In the genomic region with DNA sequence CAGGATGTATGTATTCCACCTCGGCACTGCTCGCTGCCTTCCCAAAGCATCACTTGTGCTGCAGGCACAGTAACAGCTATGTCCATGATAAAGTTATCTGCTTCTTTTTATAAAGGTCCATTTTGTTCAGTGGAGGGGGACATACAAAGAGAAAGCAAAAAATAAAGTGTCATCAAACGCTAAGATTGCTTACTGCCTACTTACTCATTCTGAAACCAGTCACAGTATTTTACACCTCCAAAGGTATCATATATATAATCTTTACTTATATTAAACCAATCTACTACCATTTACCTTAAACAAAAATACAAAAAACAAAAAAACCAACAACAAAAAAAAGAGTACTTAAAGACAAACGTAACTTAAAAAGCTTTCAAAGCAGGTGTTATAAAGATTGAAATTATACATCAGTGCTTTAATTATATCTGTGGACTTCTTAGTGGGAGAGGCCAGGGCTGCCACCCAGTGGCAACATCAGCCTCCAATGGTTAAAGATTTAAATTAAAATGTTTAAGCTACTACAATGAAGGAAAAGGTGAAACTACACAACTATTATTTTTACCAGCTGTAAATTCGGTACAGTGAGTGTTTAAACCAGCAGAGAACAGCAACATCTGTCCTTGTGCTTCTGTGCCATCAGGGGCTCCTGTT, we compare ENCODE assay signal across 15 mouse cellular contexts. TPM values are rescaled to one million over a fixed set of nuclear protein-coding genes. Genes with fewer than 3 reads are reported as not detected.
DNase-seq lines count a peak whose midpoint lies in the region; ATAC-seq and TF ChIP-seq lines count a peak whose summit lies in the region.
"Had no signal": no experiment of that assay in that cellular context is flagged by ENCODE, and none has a peak within 500 bp of the region (broad histone marks: within the 10 kb centered on the region; RNA-seq: fewer than 3 reads in every experiment).

No protein-coding gene starts in this region.

- no peak overlapping the region for H3K4me2 ChIP-seq in hindbrain, postnatal 0 days (ENCODE audit: low read depth, low read length)
- H3K4me2 ChIP-seq in hindbrain, embryonic 14.5 days (replicated peaks), result no peak overlapping the region
- no peak overlapping the region for H3K4me2 ChIP-seq in midbrain, postnatal 0 days (ENCODE audit: low read depth, low read length, poor library complexity, severe bottlenecking)
- H3K4me2 ChIP-seq in midbrain, embryonic 16.5 days (ENCODE audit: low read length), result no peak overlapping the region
- H3K4me2 ChIP-seq: liver, embryonic 11.5 days had no signal

- H3K9me3 ChIP-seq in hindbrain, postnatal 0 days (ENCODE audit: low read length), result no peaks in the 10 kb centered on the region
- no peaks in the 10 kb centered on the region for H3K9me3 ChIP-seq in hindbrain, embryonic 14.5 days (ENCODE audit: control insufficient read depth, low read length)
- H3K9me3 ChIP-seq in midbrain, postnatal 0 days (ENCODE audit: low read length), result no peaks in the 10 kb centered on the region
- no peaks in the 10 kb centered on the region for H3K9me3 ChIP-seq in midbrain, embryonic 16.5 days (replicated peaks; ENCODE audit: control insufficient read depth, low read length, poor library complexity, severe bottlenecking)
- H3K9me3 ChIP-seq: forebrain, embryonic 10.5 days had no signal

- TF ChIP-seq CTCF in hindbrain, postnatal 0 days (IDR thresholded peaks at IDR 0.05; ENCODE audit: low read depth), result peak; percentile 40; the same call in 1 of the 2 replicates
- TF ChIP-seq CTCF in midbrain, postnatal 0 days (IDR thresholded peaks at IDR 0.05), result peak; percentile 45

- no peak for DNase-seq in hindbrain, postnatal 0 days (ENCODE audit: low spot score)
- no peak for DNase-seq in hindbrain, embryonic 14.5 days (ENCODE audit: low spot score)
- no peak for DNase-seq in midbrain, postnatal 0 days (ENCODE audit: low spot score)
- peak; percentile 65 for DNase-seq in induced T-regulatory cell, adult 2 months (ENCODE audit: low read depth)
- peak; percentile 58 for DNase-seq in thymus, postnatal 4 days
- no peak for DNase-seq in adrenal gland, adult 18-20 months (ENCODE audit: low spot score in 2 of 2)
- DNase-seq: cerebellum, adult 11 months; kidney, postnatal 10 days; layer of hippocampus, adult 9-11 months; left cerebral cortex, postnatal 4 days; spleen, adult 18-20 months had no signal

- no peak overlapping the region for H3K9ac ChIP-seq in hindbrain, postnatal 0 days (replicated peaks; ENCODE audit: low read length)
- no peak overlapping the region for H3K9ac ChIP-seq in hindbrain, embryonic 14.5 days
- H3K9ac ChIP-seq in midbrain, postnatal 0 days (replicated peaks; ENCODE audit: low read length, poor library complexity, severe bottlenecking), result no peak overlapping the region
- H3K9ac ChIP-seq in midbrain, embryonic 16.5 days (ENCODE audit: low read depth, low read length), result no peak overlapping the region

- H3K36me3 ChIP-seq in hindbrain, postnatal 0 days (ENCODE audit: insufficient read depth, low read length), result no peaks in the 10 kb centered on the region
- H3K36me3 ChIP-seq in hindbrain, embryonic 14.5 days (replicated peaks; ENCODE audit: control insufficient read depth, insufficient read depth), result peaks cover 6% of the 10 kb centered on the region; the same call in 1 of the 2 replicates
- H3K36me3 ChIP-seq in midbrain, postnatal 0 days (ENCODE audit: insufficient read depth, low read length), result no peaks in the 10 kb centered on the region
- no peaks in the 10 kb centered on the region for H3K36me3 ChIP-seq in midbrain, embryonic 16.5 days (ENCODE audit: control insufficient read depth, insufficient read depth, low read length)

- WGBS in hindbrain, postnatal 0 days, result 84% methylated on average over 5 of the region's 5 CpGs
- WGBS in hindbrain, embryonic 14.5 days, result 93% methylated on average over 5 of the region's 5 CpGs
- 92% methylated on average over 5 of the region's 5 CpGs for WGBS in midbrain, postnatal 0 days
- 94% methylated on average over 5 of the region's 5 CpGs for WGBS in midbrain, embryonic 16.5 days

- H3K4me3 ChIP-seq in hindbrain, postnatal 0 days (ENCODE audit: low read length), result no peak overlapping the region
- no peak overlapping the region for H3K4me3 ChIP-seq in hindbrain, embryonic 14.5 days (replicated peaks; ENCODE audit: low read length)
- no peak overlapping the region for H3K4me3 ChIP-seq in midbrain, postnatal 0 days (ENCODE audit: low read depth, low read length)
- no peak overlapping the region for H3K4me3 ChIP-seq in midbrain, embryonic 16.5 days (ENCODE audit: low read depth, low read length)
- H3K4me3 ChIP-seq: forebrain, embryonic 10.5 days had no signal

- no peak for ATAC-seq in hindbrain, postnatal 0 days
- ATAC-seq in hindbrain, embryonic 14.5 days (ENCODE audit: low FRiP score), result no peak
- ATAC-seq in midbrain, postnatal 0 days (ENCODE audit: low FRiP score), result no peak
- ATAC-seq in midbrain, embryonic 16.5 days, result no peak
- ATAC-seq in frontal cortex, adult (ENCODE audit: low TSS enrichment), result no peak

- no peaks in the 10 kb centered on the region for H3K27me3 ChIP-seq in hindbrain, postnatal 0 days (ENCODE audit: insufficient read depth, low read length)
- no peaks in the 10 kb centered on the region for H3K27me3 ChIP-seq in hindbrain, embryonic 14.5 days (ENCODE audit: control insufficient read depth, insufficient read depth, low read length)
- no peaks in the 10 kb centered on the region for H3K27me3 ChIP-seq in midbrain, postnatal 0 days (ENCODE audit: insufficient read depth, low read length)
- H3K27me3 ChIP-seq in midbrain, embryonic 16.5 days (ENCODE audit: control insufficient read depth, insufficient read depth, low read depth, low read length), result no peaks in the 10 kb centered on the region

- no peak overlapping the region for H3K27ac ChIP-seq in hindbrain, postnatal 0 days
- H3K27ac ChIP-seq in hindbrain, embryonic 14.5 days, result no peak overlapping the region
- no peak overlapping the region for H3K27ac ChIP-seq in midbrain, postnatal 0 days (ENCODE audit: low read depth, low read length)
- no peak overlapping the region for H3K27ac ChIP-seq in midbrain, embryonic 16.5 days (ENCODE audit: low read length)
- H3K27ac ChIP-seq: forebrain, embryonic 10.5 days had no signal

- H3K4me1 ChIP-seq in hindbrain, postnatal 0 days (ENCODE audit: insufficient read depth, low read length), result no peaks in the 10 kb centered on the region
- no peaks in the 10 kb centered on the region for H3K4me1 ChIP-seq in hindbrain, embryonic 14.5 days (replicated peaks; ENCODE audit: control insufficient read depth, insufficient read depth, low read length)
- no peaks in the 10 kb centered on the region for H3K4me1 ChIP-seq in midbrain, postnatal 0 days (ENCODE audit: insufficient read depth, low read length)
- H3K4me1 ChIP-seq in midbrain, embryonic 16.5 days (ENCODE audit: control insufficient read depth, insufficient read depth, low read length), result no peaks in the 10 kb centered on the region
- H3K4me1 ChIP-seq: forebrain, embryonic 10.5 days had no signal

RNA-seq across cellular contexts. Expression of gene Il20rb, which starts 7.1 kb away (rescaled TPM):
- total RNA-seq in hindbrain, postnatal 0 days (2014; rRNA removed), result 2.1 and 2.4 TPM in 2 replicates
- polyA plus RNA-seq in hindbrain, postnatal 0 days (2015; fragmentation: Nextera tagmentation; extraction: Ambion mirVana), result 2.3 and 2.7 TPM in 2 replicates
- 0.29 and 0.57 TPM in 2 replicates for polyA plus RNA-seq in hindbrain, embryonic 14.5 days (2014; fragmentation: Nextera tagmentation; extraction: Ambion mirVana)
- total RNA-seq in midbrain, postnatal 0 days (2014; rRNA removed), result 1.7 and 2.5 TPM in 2 replicates
- 0.99 and 1.1 TPM in 2 replicates for polyA plus RNA-seq in midbrain, postnatal 0 days (2015; fragmentation: Nextera tagmentation; extraction: Ambion mirVana)
- polyA plus RNA-seq in midbrain, embryonic 16.5 days (2015; fragmentation: Nextera tagmentation; extraction: Ambion mirVana), result 0.16 and 0.32 TPM in 2 replicates
- 1 to 10 TPM in 1 of 2 experiments, under 1 TPM in 1; 0.63 to 1.4 TPM for total RNA-seq in adrenal gland, adult 18-20 months (2021)

RNA-seq across cellular contexts. Expression of gene Nck1, which starts 52.2 kb away (rescaled TPM):
- total RNA-seq in hindbrain, postnatal 0 days (2014; rRNA removed), result 8.7 and 10.6 TPM in 2 replicates
- 38.3 and 42.5 TPM in 2 replicates for polyA plus RNA-seq in hindbrain, postnatal 0 days (2015; fragmentation: Nextera tagmentation; extraction: Ambion mirVana)
- 59.6 and 66.2 TPM in 2 replicates for polyA plus RNA-seq in hindbrain, embryonic 14.5 days (2014; fragmentation: Nextera tagmentation; extraction: Ambion mirVana)
- total RNA-seq in midbrain, postnatal 0 days (2014; rRNA removed), result 14.8 and 16.9 TPM in 2 replicates
- polyA plus RNA-seq in midbrain, postnatal 0 days (2015; fragmentation: Nextera tagmentation; extraction: Ambion mirVana), result 41.3 and 45.6 TPM in 2 replicates
- polyA plus RNA-seq in midbrain, embryonic 16.5 days (2015; fragmentation: Nextera tagmentation; extraction: Ambion mirVana), result 62.0 and 65.1 TPM in 2 replicates
- total RNA-seq in adrenal gland, adult 18-20 months (2021), result 10 to 100 TPM; 49.3 to 49.9 TPM

Comparison
In these comparisons a context has a peak if more than half of its experiments do, and no peak if none do; other contexts are left out.
1. DNase-seq: peak in induced T-regulatory cell, adult 2 months (single experiment) and thymus, postnatal 4 days (single experiment); none in hindbrain, postnatal 0 days (single experiment), hindbrain, embryonic 14.5 days (single experiment), midbrain, postnatal 0 days (single experiment) and adrenal gland, adult 18-20 months (0 of 2).